Mouse (Mus musculus) heart, adult 2 months (tissue): ENCODE data around the gene Cd209d. TPM values are rescaled to one million over a fixed set of nuclear protein-coding genes. Genes with fewer than 3 reads are reported as not detected.
"Not testable (repeated sequence)": the region's sequence is repeated elsewhere in the genome, so short reads cannot be mapped to it uniquely, and the experiment has no call there.

ENCODE experiments used
- DNase-seq, 2 experiments: peaks; one replicate each; pipeline ENCODE4 v3.0.0; 2021
- H3K27ac ChIP-seq: fragments of 200-600 bp; 2 replicates; pipeline ENCODE4 v1.8.1; 2022
- H3K27me3 ChIP-seq: fragments of 200-500 bp; 2 replicates; pipeline ENCODE4 v1.6.1; 2012; ENCODE audit warnings: mild to moderate bottlenecking, low read length, inconsistent platforms, mixed read lengths; ENCODE audit not compliant: control insufficient read depth, insufficient read depth
- H3K36me3 ChIP-seq: fragments of 200-500 bp; 2 replicates; pipeline ENCODE4 v1.6.1; 2012; ENCODE audit warnings: low read length, inconsistent platforms; ENCODE audit not compliant: control insufficient read depth, insufficient read depth
- H3K4me1 ChIP-seq: fragments of 200-500 bp; 2 replicates; pipeline ENCODE4 v1.6.1; 2011; ENCODE audit warnings: low read length; ENCODE audit not compliant: control insufficient read depth, insufficient read depth
- H3K4me3 ChIP-seq: fragments of 200-600 bp; 2 replicates; pipeline ENCODE4 v1.8.1; 2022
- H3K79me2 ChIP-seq: fragments of 200-500 bp; replicated peaks from 2 replicates; pipeline ENCODE4 v1.6.1; 2012; ENCODE audit warnings: mild to moderate bottlenecking, inconsistent platforms, low read length, moderate library complexity, mixed read lengths; ENCODE audit not compliant: control insufficient read depth, insufficient read depth
- H3K9ac ChIP-seq: fragments of 200-500 bp; 2 replicates; pipeline ENCODE4 v1.6.1; 2012; ENCODE audit warnings: low read depth, mild to moderate bottlenecking, control low read depth, inconsistent platforms, low read length, mixed read lengths
- CTCF ChIP-seq: fragments of 200-600 bp; IDR thresholded peaks from 2 replicates; pipeline ENCODE4 v1.8.1; 2022; ENCODE audit warnings: antibody characterized with exemption, mild to moderate bottlenecking, moderate library complexity
- EP300 ChIP-seq: fragments of 200-500 bp; IDR thresholded peaks from 2 replicates; pipeline ENCODE4 v1.6.1; 2011; ENCODE audit warnings: low read depth, low read length, control low read depth; ENCODE audit not compliant: insufficient read depth
- POLR2A ChIP-seq: fragments of 200-500 bp; IDR thresholded peaks from 2 replicates; pipeline ENCODE4 v1.6.1; 2011; ENCODE audit warnings: mild to moderate bottlenecking, low read depth, low read length, control low read depth; ENCODE audit not compliant: insufficient read depth
- WGBS: fragments of 180-500 bp; shearing (Covaris S2); methylation state at CpG from one replicate; pipeline ENCODE4 v1.1.7; 2018; 5-methylcytosine and 5-hydroxymethylcytosine counted together
- intact Hi-C: fragments of 180-260 bp; cut with DNase I; formaldehyde crosslinking; loops from one replicate; pipeline ENCODE4 v1.15.1; 2025
- long read RNA-seq: library from polyadenylated mRNA; stranded (forward); transcript quantifications from one replicate; pipeline ENCODE4 v2.0.0, GENCODE M21; 2021
- polyA plus RNA-seq: library from polyadenylated mRNA; depleted of rRNA; stranded (reverse); fragments of >200 nt; gene quantifications from 2 replicates; pipeline ENCODE4 v1.2.3, GENCODE M21; 2012; rRNA removed
- total RNA-seq, 2 experiments: library from RNA; stranded (reverse); gene quantifications; 2 replicates each; pipeline ENCODE4 v1.2.3; 2021

Cd209d gene
- total RNA-seq (not detected), polyA plus RNA-seq (0.20 TPM in 1 of 2 replicates, not detected in the other)
- long read RNA-seq, partial matches to known transcripts = 2 of 2 reads
- long read RNA-seq, other reads (novel, unspliced or antisense) = 0 of 2 reads

- no peaks in the 10 kb centered on the region for H3K27me3 ChIP-seq
- H3K27ac ChIP-seq = no peak within 1 kb of the TSS
- DNase-seq = no peak
- no peaks in the 10 kb centered on the region for H3K4me1 ChIP-seq
- H3K79me2 ChIP-seq = no peaks in the 10 kb centered on the region
- H3K36me3 ChIP-seq = no peaks in the 10 kb centered on the region
- WGBS = 55% methylated on average over 4 of the region's 4 CpGs
- no peak within 1 kb of the TSS for H3K9ac ChIP-seq
- intact Hi-C loops = no loop called here
- no peak for TF ChIP-seq CTCF
- no peak for TF ChIP-seq EP300
- TF ChIP-seq POLR2A = no peak
- H3K4me3 ChIP-seq = no peak within 1 kb of the TSS
Measured at GRCm38 (mm10) chr8:3878455-3878854, at the start of gene Cd209d. Gene Cd209d (minus strand): TSS chr8:3878555.

GRCm38 (mm10) chr8:3926744-3927143 is 48.4 kb upstream of the Cd209d start, which contains the start of gene Cd209b:
Gene Cd209b (minus strand): TSS chr8:3926844.
- no peaks in the 10 kb centered on the region for H3K4me1 ChIP-seq
- no peak within 1 kb of the TSS for H3K9ac ChIP-seq
- 84% methylated on average over 3 of the region's 3 CpGs for WGBS

GRCm38 (mm10) chr8:3876121-3876520 is 2.2 kb downstream of the Cd209d start:
- intact Hi-C loops = no loop called here
- TF ChIP-seq EP300 (no peak), POLR2A (no peak), CTCF (no peak)

More at GRCm38 (mm10) chr8:3926744-3927143, 48.4 kb upstream of the Cd209d start, which contains the start of gene Cd209b:
- no peaks in the 10 kb centered on the region for H3K79me2 ChIP-seq
- TF ChIP-seq EP300 = no peak
- TF ChIP-seq CTCF = no peak
- TF ChIP-seq POLR2A = no peak
- no peak within 1 kb of the TSS for H3K4me3 ChIP-seq
- intact Hi-C loops = no loop called here
- H3K36me3 ChIP-seq = no peaks in the 10 kb centered on the region
- H3K27ac ChIP-seq = no peak within 1 kb of the TSS
- H3K27me3 ChIP-seq = no peaks in the 10 kb centered on the region
- no peak for DNase-seq

GRCm38 (mm10) chr8:3862736-3863135 is 15.6 kb downstream of the Cd209d start:
- H3K9ac ChIP-seq, H3K27me3 ChIP-seq, H3K36me3 ChIP-seq, H3K4me1 ChIP-seq, H3K27ac ChIP-seq, H3K79me2 ChIP-seq, DNase-seq, H3K4me3 ChIP-seq, intact Hi-C loops: not testable (repeated sequence)

More at GRCm38 (mm10) chr8:3876121-3876520, 2.2 kb downstream of the Cd209d start:
- H3K27ac ChIP-seq = no peak overlapping the region
- H3K27me3 ChIP-seq = no peaks in the 10 kb centered on the region
- WGBS = 68% methylated on average over 2 of the region's 2 CpGs
- no peaks in the 10 kb centered on the region for H3K4me1 ChIP-seq
- no peak for DNase-seq
- H3K36me3 ChIP-seq = no peaks in the 10 kb centered on the region
- no peak overlapping the region for H3K4me3 ChIP-seq
- H3K9ac ChIP-seq = no peak overlapping the region
- H3K79me2 ChIP-seq = no peaks in the 10 kb centered on the region

- 56% methylated on average over 2 of the region's 2 CpGs for WGBS
- Histone ChIP-seq H3K9ac (no peak within 1 kb of the TSS), H3K27ac (no peak within 1 kb of the TSS), H3K27me3 (no peaks in the 10 kb centered on the region), H3K4me3 (no peak within 1 kb of the TSS), H3K79me2 (no peaks in the 10 kb centered on the region), H3K36me3 (no peaks in the 10 kb centered on the region), H3K4me1 (no peaks in the 10 kb centered on the region)
- no peak for DNase-seq
- intact Hi-C loops = no loop called here
- no peak for TF ChIP-seq CTCF
- TF ChIP-seq POLR2A = no peak
- no peak for TF ChIP-seq EP300
Measured at GRCm38 (mm10) chr8:3854209-3854608, 24.1 kb downstream of the Cd209d start, which contains the start of gene Cd209e. Gene Cd209e (minus strand): TSS chr8:3854309.

Other genes with a start within 250 kb of the Cd209d start
- 1 to 10 TPM; 5.7 to 6.4 TPM for gene Stxbp2, start 247.6 kb downstream of the Cd209d start, total RNA-seq
- 9.6 and 13.4 TPM in 2 replicates for gene Stxbp2, start 247.6 kb downstream of the Cd209d start, polyA plus RNA-seq
- 1 to 10 TPM in 1 of 2 experiments, under 1 TPM in 1; 0.86 to 2.4 TPM for gene Retn, start 222.8 kb downstream of the Cd209d start, total RNA-seq
- 3.0 and 8.4 TPM in 2 replicates for gene Retn, start 222.8 kb downstream of the Cd209d start, polyA plus RNA-seq
- gene Mcemp1, start 212.8 kb downstream of the Cd209d start, total RNA-seq = under 1 TPM; 0.21 to 0.89 TPM
- gene Mcemp1, start 212.8 kb downstream of the Cd209d start, polyA plus RNA-seq = 0.31 TPM in 1 of 2 replicates, not detected in the other
- 1 to 10 TPM; 1.0 to 1.6 TPM for gene Fcor, start 206.2 kb downstream of the Cd209d start, total RNA-seq
- gene Fcor, start 206.2 kb downstream of the Cd209d start, polyA plus RNA-seq = 4.2 and 12.9 TPM in 2 replicates
- gene Trappc5, start 202.3 kb downstream of the Cd209d start, total RNA-seq = 10 to 100 TPM; 17.6 to 19.3 TPM
- gene Trappc5, start 202.3 kb downstream of the Cd209d start, polyA plus RNA-seq = 19.9 and 30.1 TPM in 2 replicates
- gene Fcer2a, start 184.4 kb downstream of the Cd209d start, total RNA-seq = under 1 TPM; 0.29 to 0.32 TPM
- gene Fcer2a, start 184.4 kb downstream of the Cd209d start, polyA plus RNA-seq = 0.76 and 0.98 TPM in 2 replicates
- gene Clec4g, start 157.9 kb downstream of the Cd209d start, total RNA-seq = under 1 TPM; 0.66 to 0.70 TPM
- 0.45 and 1.3 TPM in 2 replicates for gene Clec4g, start 157.9 kb downstream of the Cd209d start, polyA plus RNA-seq
- under 1 TPM in 1 of 2 experiments, not detected in 1; 0.16 TPM for gene Cd209a, start 129.6 kb downstream of the Cd209d start, total RNA-seq
- gene Cd209a, start 129.6 kb downstream of the Cd209d start, polyA plus RNA-seq = 1.00 TPM in 1 of 2 replicates, not detected in the other
- not detected for gene Cd209e, start 24.2 kb downstream of the Cd209d start, total RNA-seq
- not detected in 2 replicates for gene Cd209e, start 24.2 kb downstream of the Cd209d start, polyA plus RNA-seq
- gene Cd209b, start 48.3 kb upstream of the Cd209d start, total RNA-seq = 1 to 10 TPM in 1 of 2 experiments, under 1 TPM in 1; 0.55 to 1.0 TPM
- gene Cd209b, start 48.3 kb upstream of the Cd209d start, polyA plus RNA-seq = 0.21 and 0.50 TPM in 2 replicates
- under 1 TPM in 1 of 2 experiments, not detected in 1; 0.34 TPM for gene Cd209c, start 76.2 kb upstream of the Cd209d start, total RNA-seq
- 0.16 TPM in 1 of 2 replicates, not detected in the other for gene Cd209c, start 76.2 kb upstream of the Cd209d start, polyA plus RNA-seq
- gene Cd209f, start 227.3 kb upstream of the Cd209d start, total RNA-seq = 1 to 10 TPM in 1 of 2 experiments, under 1 TPM in 1; 0.60 to 1.1 TPM
- gene Cd209f, start 227.3 kb upstream of the Cd209d start, polyA plus RNA-seq = 1.4 and 2.3 TPM in 2 replicates